Mouse (Mus musculus) E14TG2a.4 (cell line): Measurements from ENCODE around the gene Zbtb20.

Experiments used
- H3K27me3 ChIP-seq: 2 replicates; pipeline ENCODE4 v1.6.1; 2014; ENCODE audit warnings: low read length, control low read depth; ENCODE audit not compliant: insufficient read depth
- H3K36me3 ChIP-seq: 2 replicates; pipeline ENCODE4 v1.6.1; 2014; ENCODE audit warnings: low read length, control low read depth; ENCODE audit not compliant: insufficient read depth
- H3K4me1 ChIP-seq: replicated peaks from 2 replicates; pipeline ENCODE4 v1.6.1; 2014; ENCODE audit warnings: low read depth, low read length, control low read depth
- H3K4me3 ChIP-seq: replicated peaks from 2 replicates; pipeline ENCODE4 v1.5.1; 2014; ENCODE audit warnings: mild to moderate bottlenecking, low read length
- H3K9me3 ChIP-seq: 2 replicates; pipeline ENCODE4 v1.6.1; 2014; ENCODE audit warnings: low read length, control low read depth
- CTCF ChIP-seq: conservative IDR thresholded peaks from 2 replicates; pipeline ENCODE4 v1.5.1; 2014; ENCODE audit warnings: low read length
- NANOG ChIP-seq: IDR thresholded peaks from 2 replicates; pipeline ENCODE4 v1.6.1; 2014; ENCODE audit warnings: borderline replicate concordance, low read length, mixed read lengths
- POU5F1 ChIP-seq: IDR thresholded peaks from 2 replicates; pipeline ENCODE4 v1.6.1; 2014; ENCODE audit warnings: low read length, borderline replicate concordance

Zbtb20 gene

DNA sequence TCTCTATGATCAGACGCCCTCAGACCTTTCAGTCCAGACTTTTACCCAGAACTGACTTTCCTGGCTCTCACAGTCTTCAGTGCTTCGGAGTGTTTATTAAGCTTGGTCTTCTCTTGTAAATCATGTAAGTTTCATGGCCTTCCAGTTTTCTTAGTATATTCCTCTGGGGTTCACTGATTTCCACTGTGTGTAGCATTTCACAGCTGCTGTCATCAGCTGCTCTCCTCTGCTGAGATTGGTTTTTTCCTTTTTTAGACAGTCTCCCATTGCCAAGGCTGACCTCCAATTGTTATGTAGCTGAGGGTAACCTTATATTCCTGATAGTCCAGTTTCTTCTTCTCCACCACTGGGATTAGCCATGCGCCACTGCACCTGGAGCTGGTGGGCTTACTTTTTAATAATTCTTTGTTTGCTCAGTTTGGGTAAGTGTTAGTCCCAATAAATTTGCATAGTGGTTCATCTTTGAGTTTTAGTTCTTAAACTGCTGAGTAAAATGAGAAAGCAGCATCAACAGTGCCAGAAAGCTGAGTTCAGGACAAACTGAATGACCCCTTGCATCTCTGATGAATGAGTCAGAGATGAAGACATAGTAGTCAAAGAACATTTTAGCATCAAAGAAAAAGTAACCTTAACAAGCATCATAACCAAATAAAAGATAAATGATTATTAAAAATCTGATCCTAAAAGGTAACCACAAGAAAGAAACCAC, 380.7 kb downstream of the Zbtb20 start:
- Histone ChIP-seq H3K27me3 (no peaks in the 10 kb centered on the region), H3K4me3 (no peak overlapping the region), H3K4me1 (no peaks in the 10 kb centered on the region), H3K9me3 (no peaks in the 10 kb centered on the region), H3K36me3 (no peaks in the 10 kb centered on the region)
- no peak for TF ChIP-seq POU5F1
- no peak for TF ChIP-seq NANOG
- no peak for TF ChIP-seq CTCF

DNA sequence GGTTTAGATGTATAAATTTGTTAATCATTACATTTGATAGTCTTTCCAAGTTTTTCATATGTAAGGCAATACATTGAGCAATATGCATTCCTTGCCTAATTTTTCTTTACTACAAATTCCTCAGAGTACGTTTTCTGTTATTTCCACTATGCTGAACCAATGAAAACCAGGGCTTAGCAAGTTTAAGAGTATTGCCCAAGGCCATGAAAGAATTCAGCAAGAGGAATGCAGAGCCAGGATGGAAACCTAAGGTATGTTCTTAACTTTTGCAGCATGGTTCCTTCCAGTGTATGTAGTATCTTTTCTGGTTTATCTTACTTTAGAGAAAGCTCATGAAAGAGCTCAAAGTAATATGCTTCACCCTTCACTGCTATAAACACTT, 381.2 kb downstream of the Zbtb20 start:
- Histone ChIP-seq H3K36me3 (no peaks in the 10 kb centered on the region), H3K4me1 (no peaks in the 10 kb centered on the region), H3K9me3 (no peaks in the 10 kb centered on the region), H3K4me3 (no peak overlapping the region), H3K27me3 (no peaks in the 10 kb centered on the region)
- no peak for TF ChIP-seq POU5F1
- TF ChIP-seq CTCF, result no peak
- no peak for TF ChIP-seq NANOG

DNA sequence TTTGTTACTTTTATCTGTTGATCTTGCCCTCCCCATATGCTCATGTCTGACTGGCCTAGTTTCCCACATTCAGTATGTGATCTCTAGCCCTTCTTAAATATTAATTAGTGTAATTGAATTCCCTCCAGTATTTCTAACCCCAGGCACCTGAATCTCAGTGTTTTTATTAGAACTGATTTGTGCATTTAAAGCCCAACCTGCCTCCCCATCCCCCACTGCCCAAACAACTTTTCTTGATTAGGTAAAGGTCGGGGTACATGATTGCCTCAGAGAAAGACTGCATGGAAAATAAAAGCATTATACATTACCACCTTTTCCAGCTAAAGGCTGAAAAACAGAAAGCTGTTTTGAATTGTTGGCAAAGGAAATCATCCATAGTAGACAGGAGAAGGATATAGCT, 383.8 kb downstream of the Zbtb20 start:
- no peak for TF ChIP-seq NANOG
- no peak for TF ChIP-seq CTCF
- TF ChIP-seq POU5F1, result no peak
- Histone ChIP-seq H3K4me3 (no peak overlapping the region), H3K27me3 (no peaks in the 10 kb centered on the region), H3K9me3 (no peaks in the 10 kb centered on the region), H3K4me1 (no peaks in the 10 kb centered on the region), H3K36me3 (no peaks in the 10 kb centered on the region)

DNA sequence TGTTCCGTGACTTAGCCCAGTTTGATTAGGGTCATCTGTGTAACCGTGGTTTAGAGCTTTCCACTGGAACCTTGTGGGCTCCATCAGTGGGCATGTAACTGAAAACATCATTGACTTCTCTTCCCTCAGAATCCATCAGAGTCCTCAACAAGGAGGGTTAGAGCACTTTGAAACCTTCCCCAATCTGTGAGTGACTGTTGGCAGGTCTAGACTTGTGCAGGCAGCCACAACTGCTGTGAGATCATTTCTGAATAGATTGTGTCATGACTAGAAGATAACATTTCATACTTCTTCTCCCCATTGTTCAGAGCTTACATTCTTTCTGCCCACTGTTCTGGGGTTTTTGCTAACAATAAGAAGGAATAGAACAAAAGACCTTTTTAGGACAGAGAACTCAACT, 385.2 kb downstream of the Zbtb20 start:
- Histone ChIP-seq H3K27me3 (no peaks in the 10 kb centered on the region), H3K9me3 (no peaks in the 10 kb centered on the region)
- no peak for TF ChIP-seq NANOG
- TF ChIP-seq CTCF, result no peak
- TF ChIP-seq POU5F1, result no peak

DNA sequence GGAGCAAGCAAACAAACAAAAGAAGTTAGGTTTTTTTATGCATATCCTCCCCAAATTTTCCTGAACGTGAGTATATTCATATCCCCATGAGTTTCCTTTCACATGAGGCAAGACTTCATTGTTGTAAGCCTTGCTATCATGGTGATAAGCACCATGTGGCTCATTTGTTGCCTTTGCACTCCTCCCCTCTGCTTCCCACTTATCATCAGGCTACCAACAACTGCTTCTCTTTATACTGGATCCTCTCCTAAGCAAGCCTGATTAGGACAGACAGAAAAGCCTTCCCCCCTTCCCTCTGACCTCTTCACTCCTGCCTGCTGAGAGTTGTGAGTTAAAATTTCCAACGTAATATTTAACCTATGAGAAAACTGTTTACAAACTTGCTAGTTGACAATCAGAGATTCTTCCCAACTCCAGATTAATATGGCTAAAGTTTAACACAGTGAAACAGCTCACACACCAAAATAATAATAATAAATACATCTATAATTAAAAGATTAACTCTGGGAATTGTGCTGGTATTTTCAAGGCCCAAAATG, 398.4 kb downstream of the Zbtb20 start:
- TF ChIP-seq POU5F1 (no peak), CTCF (no peak), NANOG (no peak)
- Histone ChIP-seq H3K9me3 (no peaks in the 10 kb centered on the region), H3K36me3 (no peaks in the 10 kb centered on the region), H3K4me3 (no peak overlapping the region), H3K27me3 (no peaks in the 10 kb centered on the region), H3K4me1 (no peaks in the 10 kb centered on the region)

More for the DNA sequence above, 385.2 kb downstream of the Zbtb20 start:
- Histone ChIP-seq H3K4me3 (no peak overlapping the region), H3K36me3 (no peaks in the 10 kb centered on the region), H3K4me1 (no peaks in the 10 kb centered on the region)

DNA sequence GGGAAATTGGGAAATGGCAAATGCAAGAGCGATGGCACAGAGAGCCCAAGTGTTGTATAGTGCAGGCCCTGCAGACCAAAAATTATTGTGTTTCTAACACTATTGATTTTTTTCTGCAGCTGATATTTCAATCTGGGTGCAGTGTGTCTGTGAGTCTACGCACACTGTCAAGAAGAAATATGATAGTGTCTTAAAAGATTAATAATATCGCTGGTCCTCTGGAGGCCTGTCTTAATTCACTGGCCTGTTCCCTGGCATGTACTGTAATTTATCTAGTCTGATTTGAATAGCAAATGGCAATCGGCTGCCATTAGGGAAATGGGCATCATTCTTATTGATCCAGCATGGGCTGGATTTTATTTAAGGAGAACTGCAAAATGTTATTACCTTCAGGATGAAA, 401.1 kb downstream of the Zbtb20 start:
- Histone ChIP-seq H3K9me3 (peaks cover 4% of the 10 kb centered on the region; the same call in 1 of the 2 replicates), H3K27me3 (no peaks in the 10 kb centered on the region), H3K36me3 (no peaks in the 10 kb centered on the region), H3K4me1 (no peaks in the 10 kb centered on the region), H3K4me3 (no peak overlapping the region)
- TF ChIP-seq CTCF (no peak), POU5F1 (no peak), NANOG (no peak)

DNA sequence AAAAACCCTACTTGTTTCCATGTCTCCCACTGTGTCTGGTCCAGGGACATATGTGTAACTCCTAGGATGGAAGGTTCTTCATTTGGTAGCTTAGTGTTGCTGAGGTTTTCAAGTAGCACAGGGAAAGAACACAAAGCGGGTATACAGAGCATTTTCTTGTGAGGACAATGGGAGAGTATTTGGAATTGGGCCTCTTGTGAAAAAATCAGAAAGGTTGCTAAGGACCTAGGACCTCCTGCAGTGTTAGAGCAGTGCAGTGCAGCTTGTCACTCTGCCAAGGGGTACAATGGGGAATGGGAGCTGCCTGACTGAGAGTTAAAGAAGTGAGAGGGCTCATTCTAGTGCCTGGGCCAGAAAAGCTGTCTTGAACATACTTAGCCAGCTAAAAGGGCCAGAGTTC, 410.6 kb downstream of the Zbtb20 start:
- H3K4me1 ChIP-seq, result no peaks in the 10 kb centered on the region
- no peak overlapping the region for H3K4me3 ChIP-seq
- no peaks in the 10 kb centered on the region for H3K9me3 ChIP-seq
- TF ChIP-seq CTCF (no peak), NANOG (no peak), POU5F1 (no peak)
- H3K27me3 ChIP-seq, result no peaks in the 10 kb centered on the region
- H3K36me3 ChIP-seq, result no peaks in the 10 kb centered on the region

DNA sequence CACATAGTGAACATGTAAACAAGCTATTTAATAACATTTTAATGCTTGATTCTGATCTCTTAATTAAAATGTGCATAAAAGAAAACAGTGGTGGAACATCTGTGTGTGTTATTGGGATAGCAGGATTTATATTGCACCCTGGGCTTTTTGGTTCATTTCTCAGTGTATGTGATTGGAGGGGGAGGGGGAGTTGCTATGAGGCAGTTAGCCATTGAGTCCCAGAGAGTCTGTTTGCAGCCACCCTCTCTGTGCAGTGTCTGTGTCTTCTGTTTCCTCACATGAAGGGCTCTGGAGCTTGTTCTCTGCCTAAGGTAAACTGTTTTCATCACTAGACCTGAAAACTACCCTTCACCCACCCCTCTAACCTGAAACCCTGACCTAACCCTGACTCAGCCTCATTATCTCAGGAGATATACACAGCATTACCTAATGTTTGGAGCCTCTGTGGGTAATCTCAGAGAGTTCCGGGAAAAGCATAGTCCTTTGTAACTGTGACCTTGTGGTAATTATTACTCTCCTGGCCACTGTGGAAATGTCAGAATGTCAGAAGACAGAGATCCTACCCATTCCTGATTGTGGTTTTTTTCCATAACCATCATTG, 411.2 kb downstream of the Zbtb20 start:
- H3K4me3 ChIP-seq, result no peak overlapping the region
- no peaks in the 10 kb centered on the region for H3K4me1 ChIP-seq
- H3K36me3 ChIP-seq, result no peaks in the 10 kb centered on the region
- no peaks in the 10 kb centered on the region for H3K27me3 ChIP-seq
- TF ChIP-seq CTCF (no peak), POU5F1 (no peak), NANOG (no peak)
- no peaks in the 10 kb centered on the region for H3K9me3 ChIP-seq

DNA sequence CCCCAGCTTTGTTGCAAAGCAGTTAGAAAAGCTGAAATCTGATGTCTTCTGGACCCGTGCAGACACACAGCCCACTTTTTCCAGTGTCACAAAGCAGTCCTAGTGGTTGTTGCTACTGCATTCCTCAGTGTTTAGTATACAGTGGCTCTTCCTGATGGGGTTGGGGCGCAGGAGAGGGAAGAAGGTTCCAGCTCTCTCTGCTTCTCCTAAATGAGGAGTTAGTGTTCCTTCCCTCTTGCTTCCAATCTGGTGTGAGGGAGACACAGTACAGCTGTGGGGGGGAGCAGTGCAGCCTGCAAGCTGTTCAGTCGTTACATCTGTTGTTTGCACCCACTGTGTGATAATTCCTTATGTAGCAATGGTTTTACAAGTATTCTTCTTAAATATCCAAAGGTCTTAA, 415.7 kb downstream of the Zbtb20 start:
- no peak overlapping the region for H3K4me3 ChIP-seq
- no peaks in the 10 kb centered on the region for H3K27me3 ChIP-seq
- no peaks in the 10 kb centered on the region for H3K9me3 ChIP-seq
- no peaks in the 10 kb centered on the region for H3K4me1 ChIP-seq
- no peak for TF ChIP-seq POU5F1
- no peak for TF ChIP-seq NANOG
- no peak for TF ChIP-seq CTCF
- H3K36me3 ChIP-seq, result no peaks in the 10 kb centered on the region
